Mouse (Mus musculus) forebrain, embryonic 13.5 days (tissue): Measurements from ENCODE around the gene Rnf114. TPM values are rescaled to one million over a fixed set of nuclear protein-coding genes. Genes with fewer than 3 reads are reported as not detected.
A peak's percentile ranks its signal among the peaks of the same experiment; 100 is the strongest.

Source experiments
- ATAC-seq: fragments of 200-750 bp; cut with Nextera tagmentation; 2 replicates; pipeline ENCODE4 v1.8.0; 2017
- H3K27ac ChIP-seq: fragments of 300-500 bp; sonication (generic); 2 replicates; pipeline ENCODE4 v1.5.1; 2015; ENCODE audit warnings: inconsistent platforms, mild to moderate bottlenecking, moderate library complexity
- H3K27me3 ChIP-seq: fragments of 300-500 bp; sonication (generic); 2 replicates; pipeline ENCODE4 v1.6.1; 2015; ENCODE audit warnings: mild to moderate bottlenecking, inconsistent platforms
- H3K36me3 ChIP-seq: fragments of 300-500 bp; sonication (generic); 2 replicates; pipeline ENCODE4 v1.6.1; 2015; ENCODE audit warnings: mild to moderate bottlenecking, inconsistent platforms; ENCODE audit not compliant: poor library complexity, severe bottlenecking
- H3K4me1 ChIP-seq: fragments of 300-500 bp; sonication (generic); 2 replicates; pipeline ENCODE4 v1.6.1; 2015; ENCODE audit warnings: inconsistent platforms
- H3K4me2 ChIP-seq: fragments of 300-500 bp; sonication (generic); 2 replicates; pipeline ENCODE4 v1.6.1; 2015; ENCODE audit warnings: inconsistent platforms, mild to moderate bottlenecking, moderate library complexity
- H3K4me3 ChIP-seq: fragments of 300-500 bp; sonication (generic); 2 replicates; pipeline ENCODE4 v1.5.1; 2015; ENCODE audit warnings: mild to moderate bottlenecking, inconsistent platforms
- H3K9ac ChIP-seq: fragments of 300-500 bp; sonication (generic); 2 replicates; pipeline ENCODE4 v1.6.1; 2015; ENCODE audit warnings: mild to moderate bottlenecking, inconsistent platforms
- H3K9me3 ChIP-seq: fragments of 300-500 bp; sonication (generic); replicated peaks from 2 replicates; pipeline ENCODE4 v1.6.1; 2016; ENCODE audit warnings: inconsistent platforms
- WGBS: fragments of 180-500 bp; shearing (Covaris S2); methylation state at CpG from one replicate; pipeline ENCODE4 v1.1.7; 2015; 5-methylcytosine and 5-hydroxymethylcytosine counted together
- polyA plus RNA-seq: library from polyadenylated mRNA; unstranded; fragments of >200 nt; fragmentation: Nextera tagmentation; extraction: Ambion mirVana; gene quantifications from 2 replicates; pipeline ENCODE4 v1.2.1, GENCODE M21; 2015

The Rnf114 gene
- polyA plus RNA-seq, 1 experiment from 2014 or later, result 134 TPM

- H3K4me2 ChIP-seq, result no peak overlapping the region
- H3K36me3 ChIP-seq, result peaks cover 70% of the 10 kb centered on the region
- H3K9ac ChIP-seq, result no peak overlapping the region
- 90% methylated on average over 3 of the region's 3 CpGs for WGBS
- no peaks in the 10 kb centered on the region for H3K9me3 ChIP-seq
- H3K4me3 ChIP-seq, result no peak overlapping the region
- H3K27ac ChIP-seq, result no peak overlapping the region
- ATAC-seq, result no peak
- H3K27me3 ChIP-seq, result no peaks in the 10 kb centered on the region
- no peaks in the 10 kb centered on the region for H3K4me1 ChIP-seq
Measured at GRCm38 (mm10) chr2:167458548-167458947, 33.9 kb upstream of the Rnf114 start.

DNA sequence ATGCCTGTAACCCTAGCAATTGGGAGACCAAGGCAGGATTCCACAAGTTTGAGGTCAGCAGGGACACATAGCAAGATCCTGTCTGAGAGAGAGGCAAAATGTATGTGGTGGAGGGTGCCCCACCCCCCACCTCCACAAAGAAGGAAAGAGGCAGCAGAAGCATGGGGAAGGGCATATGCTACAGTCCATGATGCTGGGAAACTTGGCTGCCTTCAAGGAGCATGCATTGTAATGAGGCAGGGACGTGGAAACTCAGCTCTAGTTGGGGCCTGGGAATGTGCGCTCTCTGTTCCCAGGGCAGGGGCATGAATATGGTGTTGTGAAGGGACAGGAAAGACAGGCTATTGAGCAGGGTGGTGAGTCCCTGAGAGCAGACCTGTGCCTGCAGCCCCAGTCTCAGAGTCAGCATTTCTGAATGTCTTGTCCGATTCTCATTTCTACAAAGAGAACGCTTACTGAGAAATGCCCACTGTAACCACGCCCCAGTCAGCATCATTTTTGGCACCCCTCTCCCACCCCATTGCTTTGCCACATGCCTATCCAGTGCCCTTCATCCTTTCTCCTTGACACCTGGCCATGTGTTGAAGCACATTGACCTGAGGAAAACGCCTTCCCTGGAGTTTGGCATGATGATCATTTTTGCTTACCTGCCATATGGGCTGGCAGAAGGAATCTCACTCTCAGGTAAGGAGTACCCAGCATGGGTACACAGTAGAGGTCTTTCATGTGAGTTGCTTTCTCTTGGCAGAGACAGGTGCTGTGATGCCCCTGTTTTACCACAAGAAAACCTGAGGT, 33.2 kb upstream of the Rnf114 start:
- Histone ChIP-seq H3K27me3 (no peaks in the 10 kb centered on the region), H3K9me3 (no peaks in the 10 kb centered on the region), H3K4me1 (no peaks in the 10 kb centered on the region), H3K4me2 (no peak overlapping the region), H3K27ac (no peak overlapping the region), H3K9ac (no peak overlapping the region), H3K4me3 (no peak overlapping the region), H3K36me3 (peaks cover 64% of the 10 kb centered on the region)
- WGBS, result 92% methylated on average over 6 of the region's 6 CpGs
- no peak for ATAC-seq

- Histone ChIP-seq H3K9ac (no peak overlapping the region), H3K4me3 (no peak overlapping the region), H3K27me3 (no peaks in the 10 kb centered on the region), H3K27ac (no peak overlapping the region), H3K4me2 (no peak overlapping the region), H3K36me3 (peaks cover 63% of the 10 kb centered on the region), H3K4me1 (no peaks in the 10 kb centered on the region), H3K9me3 (no peaks in the 10 kb centered on the region)
- 63% methylated on average over 6 of the region's 6 CpGs for WGBS
- ATAC-seq, result no peak
Measured at GRCm38 (mm10) chr2:167462954-167463353, 29.5 kb upstream of the Rnf114 start.

DNA sequence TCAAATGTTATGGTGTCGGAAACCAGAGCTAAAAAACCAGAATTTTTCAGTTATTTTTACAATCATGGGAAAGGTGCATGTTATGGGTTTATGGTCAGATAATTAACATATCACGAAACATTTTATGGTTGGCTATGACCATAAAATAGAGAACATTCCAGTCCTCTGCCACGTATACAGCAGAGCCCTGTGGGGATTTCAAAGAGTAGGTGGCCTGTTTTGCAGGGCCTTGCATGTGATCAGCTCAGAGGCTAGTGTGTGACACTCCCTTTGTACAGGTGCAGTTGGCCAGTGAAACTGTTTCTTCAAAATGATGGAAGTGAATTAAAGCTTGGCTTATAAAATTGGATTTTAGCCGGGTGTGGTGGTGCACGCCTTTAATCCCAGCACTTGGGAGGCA, 28.6 kb upstream of the Rnf114 start:
- H3K36me3 ChIP-seq, result peaks cover 63% of the 10 kb centered on the region

DNA sequence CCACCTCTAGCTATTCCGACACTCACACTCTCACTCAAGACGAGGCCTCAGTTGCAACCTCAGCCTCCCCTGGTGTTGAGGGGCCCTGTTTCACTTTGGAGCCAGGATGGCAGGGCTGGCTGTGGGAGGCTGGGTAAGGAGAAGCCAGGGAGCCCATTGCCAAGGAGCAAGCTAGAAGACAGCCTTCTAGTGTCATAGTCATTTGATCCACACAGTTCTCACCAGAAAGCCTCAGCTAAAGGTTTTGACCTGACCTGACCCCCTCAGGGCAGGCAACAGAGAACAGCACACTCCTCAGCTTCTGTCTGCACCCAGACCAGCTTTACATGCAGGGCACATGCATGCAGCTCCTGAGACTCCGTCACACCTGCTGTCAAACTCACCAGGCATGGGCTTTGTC, 26.5 kb upstream of the Rnf114 start:
- Histone ChIP-seq H3K4me1 (no peaks in the 10 kb centered on the region), H3K4me3 (no peak overlapping the region), H3K4me2 (no peak overlapping the region), H3K27ac (no peak overlapping the region), H3K36me3 (peaks cover 63% of the 10 kb centered on the region), H3K9me3 (no peaks in the 10 kb centered on the region), H3K27me3 (no peaks in the 10 kb centered on the region), H3K9ac (no peak overlapping the region)
- 89% methylated on average over 3 of the region's 3 CpGs for WGBS
- no peak for ATAC-seq

More for the DNA sequence above, 28.6 kb upstream of the Rnf114 start:
- Histone ChIP-seq H3K4me1 (no peaks in the 10 kb centered on the region), H3K27me3 (no peaks in the 10 kb centered on the region), H3K4me3 (no peak overlapping the region), H3K9ac (no peak overlapping the region), H3K9me3 (no peaks in the 10 kb centered on the region), H3K4me2 (no peak overlapping the region), H3K27ac (no peak overlapping the region)
- WGBS, result 93% methylated on average over 5 of the region's 5 CpGs
- ATAC-seq, result no peak

GRCm38 (mm10) chr2:167467214-167467613, 25.2 kb upstream of the Rnf114 start:
- no peak for ATAC-seq
- whole genome bisulfite sequencing, result 83% methylated on average over 5 of the region's 5 CpGs

DNA sequence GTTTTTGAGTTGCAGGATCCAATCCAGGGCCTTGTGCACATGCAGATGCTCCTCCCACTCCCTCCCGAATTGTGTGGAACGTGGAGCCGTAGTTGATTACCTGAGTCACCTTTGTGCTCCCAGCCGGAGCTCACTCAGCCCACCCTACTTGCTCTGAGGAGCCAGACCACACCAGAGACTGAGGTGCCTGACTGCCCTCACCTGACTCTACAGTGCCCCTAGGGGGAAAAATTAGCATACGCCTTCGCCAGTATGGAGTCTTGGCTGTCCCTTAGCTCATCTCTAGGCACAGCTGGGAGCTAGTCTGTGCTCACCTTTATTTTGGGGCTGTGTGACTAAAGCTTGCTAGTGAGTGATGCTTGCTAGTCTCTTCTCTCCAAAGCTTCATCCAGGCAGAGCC, 24.0 kb upstream of the Rnf114 start:
- ATAC-seq, result no peak

More at GRCm38 (mm10) chr2:167467214-167467613, 25.2 kb upstream of the Rnf114 start:
- Histone ChIP-seq H3K27me3 (no peaks in the 10 kb centered on the region), H3K27ac (no peak overlapping the region), H3K4me2 (no peak overlapping the region), H3K36me3 (peaks cover 75% of the 10 kb centered on the region), H3K9ac (no peak overlapping the region), H3K4me1 (no peaks in the 10 kb centered on the region), H3K9me3 (no peaks in the 10 kb centered on the region), H3K4me3 (no peak overlapping the region)

GRCm38 (mm10) chr2:167470611-167471010, 21.8 kb upstream of the Rnf114 start:
- ATAC-seq, result no peak
- H3K27ac ChIP-seq, result no peak overlapping the region

More for the DNA sequence above, 24.0 kb upstream of the Rnf114 start:
- Histone ChIP-seq H3K4me3 (no peak overlapping the region), H3K36me3 (peaks cover 88% of the 10 kb centered on the region), H3K4me2 (no peak overlapping the region), H3K27me3 (no peaks in the 10 kb centered on the region), H3K27ac (no peak overlapping the region), H3K9me3 (no peaks in the 10 kb centered on the region), H3K4me1 (no peaks in the 10 kb centered on the region), H3K9ac (no peak overlapping the region)
- 85% methylated on average over 6 of the region's 6 CpGs for WGBS

GRCm38 (mm10) chr2:167471585-167471984, 20.9 kb upstream of the Rnf114 start:
- H3K4me2 ChIP-seq, result no peak overlapping the region
- WGBS, result 84% methylated on average over 6 of the region's 6 CpGs
- no peak overlapping the region for H3K4me3 ChIP-seq
- peaks cover 81% of the 10 kb centered on the region for H3K36me3 ChIP-seq
- peaks cover 14% of the 10 kb centered on the region for H3K4me1 ChIP-seq
- H3K27me3 ChIP-seq, result no peaks in the 10 kb centered on the region
- no peak for ATAC-seq
- no peak overlapping the region for H3K9ac ChIP-seq
- H3K27ac ChIP-seq, result no peak overlapping the region
- H3K9me3 ChIP-seq, result no peaks in the 10 kb centered on the region

More at GRCm38 (mm10) chr2:167470611-167471010, 21.8 kb upstream of the Rnf114 start:
- Histone ChIP-seq H3K4me1 (peaks cover 4% of the 10 kb centered on the region), H3K36me3 (peaks cover 91% of the 10 kb centered on the region), H3K4me3 (no peak overlapping the region), H3K27me3 (no peaks in the 10 kb centered on the region), H3K9ac (no peak overlapping the region), H3K4me2 (no peak overlapping the region), H3K9me3 (no peaks in the 10 kb centered on the region)
- WGBS, result 91% methylated on average over 3 of the region's 3 CpGs

DNA sequence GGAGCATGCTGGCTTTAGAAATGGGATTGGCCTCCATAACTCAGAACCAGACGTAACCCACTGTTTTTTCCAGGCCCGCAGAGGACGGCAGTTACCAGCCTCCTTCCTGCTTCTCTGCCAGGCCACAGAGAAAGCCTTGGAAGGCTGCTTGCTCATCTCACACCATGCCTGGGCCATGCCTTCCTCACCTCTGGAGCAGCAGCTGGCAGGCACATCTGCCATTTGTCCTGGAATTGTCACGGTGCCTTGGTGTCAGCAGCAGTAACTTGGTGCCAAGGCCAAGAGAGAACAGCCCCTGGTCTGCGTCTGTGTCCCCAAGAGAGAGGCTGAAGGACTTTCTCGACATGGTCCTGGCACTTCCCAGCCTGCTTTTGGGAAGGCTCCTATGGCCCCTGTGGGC, 18.2 kb upstream of the Rnf114 start:
- no peak overlapping the region for H3K9ac ChIP-seq
- peaks cover 63% of the 10 kb centered on the region for H3K36me3 ChIP-seq
- H3K4me3 ChIP-seq, result no peak overlapping the region
- no peaks in the 10 kb centered on the region for H3K9me3 ChIP-seq
- H3K4me2 ChIP-seq, result no peak overlapping the region
- no peaks in the 10 kb centered on the region for H3K27me3 ChIP-seq
- WGBS, result 92% methylated on average over 6 of the region's 6 CpGs
- H3K4me1 ChIP-seq, result peaks cover 25% of the 10 kb centered on the region
- no peak for ATAC-seq
- no peak overlapping the region for H3K27ac ChIP-seq

DNA sequence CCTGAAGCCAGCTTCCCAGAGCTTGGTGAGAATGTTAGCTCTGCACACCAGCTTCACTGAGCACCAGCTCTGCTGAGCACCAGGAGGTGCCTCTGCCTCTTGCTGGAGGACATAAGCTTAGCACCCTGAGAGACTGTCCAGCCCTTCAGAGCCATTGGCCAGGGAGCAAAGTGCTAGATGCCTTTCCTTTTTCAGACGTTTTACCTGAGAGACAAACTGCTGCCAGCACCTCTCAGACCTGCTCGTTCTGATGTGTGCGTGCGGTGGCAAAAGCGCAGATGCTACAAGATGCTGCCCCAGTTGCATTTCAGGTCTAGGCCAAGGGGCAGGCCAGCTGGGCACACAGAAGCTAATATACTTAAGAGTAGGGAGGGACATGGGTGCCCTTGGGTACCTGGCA, 16.8 kb upstream of the Rnf114 start:
- H3K9ac ChIP-seq, result peak overlapping the region; percentile 45; the same call in 1 of the 2 replicates
- WGBS, result 79% methylated on average over 5 of the region's 5 CpGs

GRCm38 (mm10) chr2:167476200-167476688, 16.2 kb upstream of the Rnf114 start:
- H3K4me1 ChIP-seq, result peaks cover 25% of the 10 kb centered on the region
- H3K4me3 ChIP-seq, result no peak overlapping the region
- H3K27me3 ChIP-seq, result no peaks in the 10 kb centered on the region
- peaks cover 54% of the 10 kb centered on the region for H3K36me3 ChIP-seq
- peak; percentile 80 for ATAC-seq
- H3K9ac ChIP-seq, result peak overlapping the region; percentile 45
- WGBS, result 13% methylated on average over 7 of the region's 7 CpGs
- no peaks in the 10 kb centered on the region for H3K9me3 ChIP-seq
- peak overlapping the region; percentile 86 for H3K27ac ChIP-seq
- peak overlapping the region; percentile 17 for H3K4me2 ChIP-seq

More for the DNA sequence above, 16.8 kb upstream of the Rnf114 start:
- no peaks in the 10 kb centered on the region for H3K9me3 ChIP-seq
- peak overlapping the region; percentile 86 for H3K27ac ChIP-seq
- peaks cover 25% of the 10 kb centered on the region for H3K4me1 ChIP-seq
- H3K36me3 ChIP-seq, result peaks cover 55% of the 10 kb centered on the region
- H3K27me3 ChIP-seq, result no peaks in the 10 kb centered on the region
- no peak overlapping the region for H3K4me3 ChIP-seq
- no peak for ATAC-seq
- no peak overlapping the region for H3K4me2 ChIP-seq
